Mouse (Mus musculus) NIH3T3 (cell line): ENCODE data around the gene Grid2ip.
A peak's percentile ranks its signal among the peaks of the same experiment; 100 is the strongest.
"Not testable (repeated sequence)": the region's sequence is repeated elsewhere in the genome, so short reads cannot be mapped to it uniquely, and the experiment has no call there.

Experiments
- DNase-seq: peaks from one replicate; pipeline ENCODE4 v3.0.0-alpha.2; 2012; ENCODE audit warnings: low read depth

The Grid2ip gene

GRCm38 (mm10) chr5:143363678-143364615, 6.8 kb downstream of the Grid2ip start:
- no peak for DNase-seq

GRCm38 (mm10) chr5:143367931-143368330, 10.8 kb downstream of the Grid2ip start:
- DNase-seq = no peak

GRCm38 (mm10) chr5:143369611-143370255, 12.6 kb downstream of the Grid2ip start:
- no peak for DNase-seq

- no peak for DNase-seq
These were observed 13.4 kb downstream of the Grid2ip start for GRCm38 (mm10) chr5:143370416-143371145.

- no peak for DNase-seq
These were observed 14.0 kb downstream of the Grid2ip start for GRCm38 (mm10) chr5:143371146-143371510.

GRCm38 (mm10) chr5:143372818-143373217, 15.7 kb downstream of the Grid2ip start:
- peak; percentile 12 for DNase-seq

GRCm38 (mm10) chr5:143375242-143375641, 18.1 kb downstream of the Grid2ip start:
- DNase-seq = peak; percentile 52

GRCm38 (mm10) chr5:143376156-143376555, 19.0 kb downstream of the Grid2ip start:
- DNase-seq = no peak

GRCm38 (mm10) chr5:143386797-143387621, 29.9 kb downstream of the Grid2ip start:
- no peak for DNase-seq

GRCm38 (mm10) chr5:143394184-143394583, 37.0 kb downstream of the Grid2ip start:
- no peak for DNase-seq

- not testable (repeated sequence) for DNase-seq
These were observed 37.8 kb downstream of the Grid2ip start for GRCm38 (mm10) chr5:143394966-143395365.

- DNase-seq = peak; percentile 47
These were observed 38.5 kb downstream of the Grid2ip start for GRCm38 (mm10) chr5:143395649-143396048.

- DNase-seq = no peak
These were observed 43.4 kb downstream of the Grid2ip start for GRCm38 (mm10) chr5:143400501-143400900.

GRCm38 (mm10) chr5:143401556-143401955, 44.4 kb downstream of the Grid2ip start:
- DNase-seq = no peak

GRCm38 (mm10) chr5:143403221-143404147, 46.3 kb downstream of the Grid2ip start, which contains the start of gene Kdelr2:
Gene Kdelr2, plus strand, starts transcription at chr5:143403838.
- DNase-seq = peak; percentile 96

- peak; percentile 60 for DNase-seq
These were observed 47.2 kb downstream of the Grid2ip start for GRCm38 (mm10) chr5:143404148-143404930.

- DNase-seq = no peak
These were observed 48.1 kb downstream of the Grid2ip start for GRCm38 (mm10) chr5:143405200-143405599.

- DNase-seq = no peak
These were observed 49.4 kb downstream of the Grid2ip start for GRCm38 (mm10) chr5:143406548-143406947.

- DNase-seq = no peak
These were observed 52.1 kb downstream of the Grid2ip start for GRCm38 (mm10) chr5:143409239-143409638.
